Mouse (Mus musculus) bone marrow, adult 2 months (tissue): ENCODE measurements around the gene Pstpip1.

ENCODE experiments used
- CTCF ChIP-seq: fragments of 200-500 bp; IDR thresholded peaks from 2 replicates; pipeline ENCODE4 v1.5.1; 2011; ENCODE audit warnings: low read length, control low read depth; ENCODE audit not compliant: control insufficient read depth, insufficient read depth
- POLR2A ChIP-seq: fragments of 200-500 bp; IDR thresholded peaks from 2 replicates; pipeline ENCODE4 v1.6.1; 2011; ENCODE audit warnings: low read depth, mild to moderate bottlenecking, control low read depth, low read length, borderline replicate concordance; ENCODE audit not compliant: control insufficient read depth

DNA sequence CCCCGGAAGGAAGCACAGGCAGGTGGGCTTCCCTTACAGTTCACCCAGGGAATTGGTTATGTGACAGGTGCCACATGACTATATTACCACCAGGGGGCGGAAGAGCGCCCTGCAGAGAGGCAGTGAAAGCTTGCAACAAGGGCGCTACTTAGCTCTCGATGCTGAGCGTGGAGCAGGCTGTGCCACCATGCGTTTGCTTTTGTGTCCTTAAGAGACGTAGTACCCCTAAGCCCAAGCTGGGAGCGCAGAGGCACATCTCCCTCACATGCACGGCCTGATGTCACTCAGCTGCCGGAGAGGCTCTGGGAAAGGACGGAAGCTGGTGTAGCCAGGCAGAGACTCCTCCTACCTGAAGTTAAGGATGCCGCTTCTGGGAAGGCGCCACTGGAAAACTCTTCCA lies 28.8 kb downstream of the Pstpip1 start:
- peak; percentile 94 for TF ChIP-seq CTCF
- no peak for TF ChIP-seq POLR2A
